Mouse (Mus musculus) kidney, adult 2 months (tissue): ENCODE measurements around the gene Slc35b2. TPM values are rescaled to one million over a fixed set of nuclear protein-coding genes. Genes with fewer than 3 reads are reported as not detected.
A peak's percentile ranks its signal among the peaks of the same experiment; 100 is the strongest.

Source experiments
- DNase-seq: peaks from one replicate; pipeline ENCODE4 v3.0.0; 2021
- H3K27ac ChIP-seq: fragments of 200-500 bp; 2 replicates; pipeline ENCODE4 v1.5.1; 2012; ENCODE audit warnings: low read depth, low read length, control low read depth, inconsistent platforms; ENCODE audit not compliant: insufficient read depth
- H3K27me3 ChIP-seq: fragments of 200-500 bp; replicated peaks from 2 replicates; pipeline ENCODE4 v1.6.1; 2012; ENCODE audit warnings: mild to moderate bottlenecking, moderate library complexity, low read length, inconsistent platforms; ENCODE audit not compliant: control insufficient read depth, insufficient read depth
- H3K36me3 ChIP-seq: fragments of 200-500 bp; 2 replicates; pipeline ENCODE4 v1.6.1; 2012; ENCODE audit warnings: mild to moderate bottlenecking, moderate library complexity, low read length, inconsistent platforms; ENCODE audit not compliant: control insufficient read depth, insufficient read depth
- H3K4me1 ChIP-seq: fragments of 200-500 bp; 2 replicates; pipeline ENCODE4 v1.6.1; 2011; ENCODE audit warnings: low read length; ENCODE audit not compliant: control insufficient read depth, insufficient read depth
- H3K4me3 ChIP-seq: fragments of 200-500 bp; 2 replicates; pipeline ENCODE4 v1.5.1; 2011; ENCODE audit warnings: mild to moderate bottlenecking, low read depth, low read length, control low read depth; ENCODE audit not compliant: insufficient read depth
- CTCF ChIP-seq: fragments of 200-500 bp; conservative IDR thresholded peaks from 2 replicates; pipeline ENCODE4 v1.5.1; 2011; ENCODE audit warnings: low read depth, mild to moderate bottlenecking, control low read depth, low read length, moderate library complexity, mixed read lengths; ENCODE audit not compliant: insufficient read depth, insufficient read length
- POLR2A ChIP-seq: fragments of 200-500 bp; IDR thresholded peaks from one replicate; pipeline ENCODE4 v1.6.1; 2011; ENCODE audit warnings: low read depth, low read length, control low read depth
- WGBS: fragments of 180-500 bp; shearing (Covaris S2); methylation state at CpG from one replicate; pipeline ENCODE4 v1.1.7; 2018; 5-methylcytosine and 5-hydroxymethylcytosine counted together
- polyA plus RNA-seq: library from polyadenylated mRNA; depleted of rRNA; stranded (reverse); fragments of >200 nt; gene quantifications from 2 replicates; pipeline ENCODE4 v1.2.3, GENCODE M21; 2012

Gene Slc35b2
- polyA plus RNA-seq, 1 experiment, result 75.5 TPM

- Histone ChIP-seq H3K4me1 (peaks cover 4% of the 10 kb centered on the region), H3K36me3 (no peaks in the 10 kb centered on the region), H3K27ac (peak within 1 kb of the TSS; percentile 39), H3K27me3 (no peaks in the 10 kb centered on the region), H3K4me3 (no peak within 1 kb of the TSS)
- no peak for TF ChIP-seq POLR2A
- no peak for TF ChIP-seq CTCF
- 53% methylated on average over 6 of the region's 6 CpGs for WGBS
- peak; percentile 76 for DNase-seq
Observed at GRCm38 (mm10) chr17:45601877-45602304, 38.2 kb downstream of the Slc35b2 start, which contains the start of gene Mymx. Gene Mymx, minus strand, starts transcription at chr17:45602102.

- TF ChIP-seq POLR2A, result no peak
- no peak for DNase-seq
- Histone ChIP-seq H3K4me3 (no peak overlapping the region), H3K27ac (no peak overlapping the region), H3K4me1 (no peaks in the 10 kb centered on the region), H3K36me3 (no peaks in the 10 kb centered on the region), H3K27me3 (no peaks in the 10 kb centered on the region)
- 93% methylated on average over 3 of the region's 3 CpGs for WGBS
Observed at GRCm38 (mm10) chr17:45602984-45603383, 39.3 kb downstream of the Slc35b2 start.

DNA sequence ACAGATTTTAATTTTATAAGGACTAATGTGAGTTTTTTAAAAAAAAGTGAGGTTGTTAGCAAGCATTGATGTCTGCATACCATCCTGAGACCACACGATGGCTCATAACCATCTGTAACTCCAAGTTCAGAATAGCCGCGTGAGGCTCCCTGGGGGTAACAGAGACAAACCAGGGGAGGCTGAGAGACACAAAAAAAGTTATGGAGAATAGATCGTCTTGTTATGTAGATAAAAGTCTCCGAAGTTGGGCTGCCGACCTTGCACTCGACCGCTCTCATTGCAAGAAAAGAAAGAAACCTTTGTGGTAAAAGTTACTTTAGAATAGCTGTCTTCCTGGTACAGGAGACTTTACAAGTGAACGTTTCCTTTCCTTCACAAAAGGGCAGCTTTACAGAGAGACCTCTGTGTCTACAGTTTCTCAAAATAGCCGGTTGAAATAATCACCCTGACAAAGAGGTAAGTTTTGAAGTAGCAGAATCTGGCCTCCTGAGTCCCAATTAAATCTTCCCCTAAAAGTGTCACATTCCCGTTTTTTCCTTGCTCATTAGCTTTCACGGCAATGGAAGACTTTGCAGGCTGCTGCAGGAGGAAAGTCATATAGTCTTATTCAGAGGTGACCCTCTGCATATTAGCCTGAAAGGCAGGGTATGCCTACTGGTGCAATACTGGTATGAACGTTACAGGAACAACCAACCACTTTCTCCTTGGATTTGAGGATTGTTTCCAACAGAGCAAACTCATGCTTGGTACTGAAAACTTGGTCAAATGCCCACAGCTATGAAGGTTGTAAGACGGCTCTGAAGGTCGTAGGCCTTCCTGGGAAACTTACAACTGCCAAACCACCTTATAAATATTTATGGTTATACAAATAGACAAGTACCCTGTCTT, 43.6 kb downstream of the Slc35b2 start:
- Histone ChIP-seq H3K4me1 (no peaks in the 10 kb centered on the region), H3K27ac (no peak overlapping the region), H3K27me3 (no peaks in the 10 kb centered on the region), H3K36me3 (no peaks in the 10 kb centered on the region), H3K4me3 (no peak overlapping the region)
- TF ChIP-seq CTCF (no peak), POLR2A (no peak)
- DNase-seq, result no peak
- 72% methylated on average over 15 of the region's 15 CpGs for WGBS

GRCm38 (mm10) chr17:45608396-45608795, 44.7 kb downstream of the Slc35b2 start:
- Histone ChIP-seq H3K27me3 (no peaks in the 10 kb centered on the region), H3K4me1 (no peaks in the 10 kb centered on the region), H3K36me3 (no peaks in the 10 kb centered on the region), H3K4me3 (no peak overlapping the region), H3K27ac (no peak overlapping the region)
- TF ChIP-seq CTCF (no peak), POLR2A (no peak)
- 88% methylated on average over 4 of the region's 4 CpGs for WGBS
- no peak for DNase-seq

- no peaks in the 10 kb centered on the region for H3K36me3 ChIP-seq
- DNase-seq, result no peak
- H3K27me3 ChIP-seq, result no peaks in the 10 kb centered on the region
- H3K4me3 ChIP-seq, result no peak overlapping the region
- no peak overlapping the region for H3K27ac ChIP-seq
- TF ChIP-seq POLR2A (no peak), CTCF (no peak)
- no peaks in the 10 kb centered on the region for H3K4me1 ChIP-seq
- WGBS, result 48% methylated on average over 5 of the region's 5 CpGs
Observed at GRCm38 (mm10) chr17:45610144-45610866, 46.6 kb downstream of the Slc35b2 start.

- no peak overlapping the region for H3K4me3 ChIP-seq
- WGBS, result 77% methylated on average over 8 of the region's 8 CpGs
- H3K27me3 ChIP-seq, result no peaks in the 10 kb centered on the region
- no peak for DNase-seq
- no peaks in the 10 kb centered on the region for H3K4me1 ChIP-seq
- TF ChIP-seq POLR2A, result no peak
- no peaks in the 10 kb centered on the region for H3K36me3 ChIP-seq
- no peak overlapping the region for H3K27ac ChIP-seq
Observed at GRCm38 (mm10) chr17:45612008-45612407, 48.3 kb downstream of the Slc35b2 start.

GRCm38 (mm10) chr17:45612921-45613320, 49.2 kb downstream of the Slc35b2 start:
- DNase-seq, result no peak
- 76% methylated on average over 7 of the region's 7 CpGs for WGBS
- H3K27ac ChIP-seq, result no peak overlapping the region

More at GRCm38 (mm10) chr17:45612921-45613320, 49.2 kb downstream of the Slc35b2 start:
- Histone ChIP-seq H3K27me3 (no peaks in the 10 kb centered on the region), H3K36me3 (no peaks in the 10 kb centered on the region), H3K4me1 (no peaks in the 10 kb centered on the region), H3K4me3 (no peak overlapping the region)
- TF ChIP-seq CTCF, result no peak
- no peak for TF ChIP-seq POLR2A
